Mouse (Mus musculus): Measurements from ENCODE around the gene Hist1h2ac.
"Not testable (repeated sequence)": the region's sequence is repeated elsewhere in the genome, so short reads cannot be mapped to it uniquely, and the experiment has no call there.

Gene Hist1h2ac

GRCm38 (mm10) chr13:23683755-23684281 lies at the start of gene Hist1h2ac, which contains the start of gene Hist1h2bc:
Hist1h2ac (minus strand) TSS chr13:23683948.
Hist1h2bc (plus strand) TSS chr13:23684199.
- peak; percentile 99 for DNase-seq (ENCODE audit: extremely low read depth, low read depth, low spot score)

DNA sequence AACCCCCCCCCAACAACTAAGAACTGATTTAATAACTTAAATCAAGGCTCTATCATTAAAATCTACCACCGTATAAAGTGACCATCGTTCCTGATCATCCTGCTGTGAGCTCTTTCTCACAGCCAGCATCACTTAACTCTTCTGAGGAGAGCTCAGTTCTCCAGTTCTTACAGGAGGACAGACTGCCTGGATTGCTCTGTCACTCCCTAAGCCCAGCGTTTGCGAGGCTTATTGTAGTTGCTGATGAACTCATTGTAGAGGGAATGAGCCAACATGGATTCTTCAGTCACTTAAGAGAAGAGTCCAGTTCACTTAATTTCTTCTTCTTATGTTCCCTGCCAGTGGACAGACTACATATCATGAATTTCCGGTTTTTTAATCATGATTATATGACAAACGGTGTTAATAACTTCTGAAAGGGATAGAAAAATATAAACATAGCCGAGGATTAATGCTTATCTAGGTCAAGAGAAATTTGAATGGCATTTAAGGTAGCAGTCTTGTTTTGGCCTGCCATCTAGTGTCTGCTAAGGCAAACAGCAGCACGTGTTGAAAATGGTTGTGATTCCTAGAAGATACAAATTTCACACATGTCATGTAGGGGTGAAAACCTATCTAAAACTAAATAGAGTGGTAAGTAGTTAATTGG lies 48.5 kb upstream of the Hist1h2ac start:
- DNase-seq (ENCODE audit: extremely low read depth, low read depth, low spot score) = no peak

GRCm38 (mm10) chr13:23730479-23730878 lies 46.7 kb upstream of the Hist1h2ac start:
- DNase-seq (ENCODE audit: extremely low read depth, low read depth, low spot score) = no peak

DNA sequence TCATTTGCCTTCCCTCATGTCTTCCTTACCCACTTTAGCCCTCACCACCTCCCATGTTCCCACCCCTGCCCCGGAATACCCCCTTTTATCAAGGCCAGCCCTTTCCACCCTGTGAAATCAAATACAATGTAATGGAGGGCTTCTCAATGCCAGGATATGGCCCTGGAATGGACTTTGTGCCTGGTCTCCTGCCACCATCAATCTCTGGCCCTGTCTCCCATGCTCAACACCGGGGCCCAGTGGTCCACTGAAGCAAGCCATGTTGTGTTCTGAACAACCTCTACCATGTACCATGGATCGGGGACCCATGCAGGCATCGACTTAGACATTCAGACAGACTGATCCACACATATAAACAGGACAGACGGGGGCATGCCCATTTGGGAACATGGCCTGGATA lies 46.0 kb upstream of the Hist1h2ac start:
- DNase-seq (ENCODE audit: extremely low read depth, low read depth, low spot score) = no peak

GRCm38 (mm10) chr13:23729192-23729525 lies 45.4 kb upstream of the Hist1h2ac start:
- no peak for DNase-seq (ENCODE audit: extremely low read depth, low read depth, low spot score)

GRCm38 (mm10) chr13:23728472-23729191 lies 44.9 kb upstream of the Hist1h2ac start:
- no peak for DNase-seq (ENCODE audit: extremely low read depth, low read depth, low spot score)

- no peak for DNase-seq (ENCODE audit: extremely low read depth, low read depth, low spot score)
These were observed 41.5 kb upstream of the Hist1h2ac start for GRCm38 (mm10) chr13:23725213-23725612.

DNA sequence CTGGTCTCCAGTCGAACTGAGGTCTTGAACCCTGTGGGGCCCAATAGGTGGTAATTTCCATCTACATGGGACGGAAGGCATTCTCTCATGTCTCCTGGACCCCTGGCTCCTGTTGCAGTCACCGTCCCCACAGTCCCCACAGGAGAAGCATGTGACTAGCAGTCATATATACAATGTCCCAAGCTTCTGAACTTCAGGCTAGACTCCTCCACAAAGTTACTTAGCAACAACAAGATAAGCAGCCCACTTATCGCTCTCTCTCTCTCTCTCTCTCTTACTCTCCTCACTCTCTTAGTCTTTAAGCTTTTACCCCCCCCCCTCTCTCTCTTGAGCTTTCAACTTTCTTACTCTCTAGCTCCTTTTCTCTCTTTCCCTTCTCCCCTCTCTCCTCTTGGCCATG lies 40.5 kb upstream of the Hist1h2ac start:
- no peak for DNase-seq (ENCODE audit: extremely low read depth, low read depth, low spot score)

- DNase-seq (ENCODE audit: extremely low read depth, low read depth, low spot score) = not testable (repeated sequence)
These were observed 34.0 kb upstream of the Hist1h2ac start for GRCm38 (mm10) chr13:23717593-23718245.

DNA sequence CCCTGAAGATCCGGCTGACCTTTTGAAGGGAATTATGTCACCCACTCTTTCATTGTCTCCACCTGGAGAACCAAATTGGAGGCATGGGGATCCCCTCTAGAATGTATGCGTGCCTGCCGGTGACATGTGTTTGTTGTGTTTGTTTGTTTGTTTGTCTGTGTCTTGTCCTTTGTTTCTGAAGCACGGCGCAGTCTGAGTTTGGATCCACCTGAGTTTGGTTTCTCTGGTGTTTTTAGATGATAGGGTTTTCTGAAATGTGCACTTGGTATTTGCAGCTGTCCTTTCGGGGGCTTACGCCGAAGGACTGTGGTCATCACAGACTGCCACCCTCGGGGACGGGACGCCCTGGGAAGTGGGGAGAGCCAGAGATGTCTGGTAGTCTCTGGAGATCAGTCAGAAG lies 33.4 kb upstream of the Hist1h2ac start:
- DNase-seq (ENCODE audit: extremely low read depth, low read depth, low spot score) = no peak

DNA sequence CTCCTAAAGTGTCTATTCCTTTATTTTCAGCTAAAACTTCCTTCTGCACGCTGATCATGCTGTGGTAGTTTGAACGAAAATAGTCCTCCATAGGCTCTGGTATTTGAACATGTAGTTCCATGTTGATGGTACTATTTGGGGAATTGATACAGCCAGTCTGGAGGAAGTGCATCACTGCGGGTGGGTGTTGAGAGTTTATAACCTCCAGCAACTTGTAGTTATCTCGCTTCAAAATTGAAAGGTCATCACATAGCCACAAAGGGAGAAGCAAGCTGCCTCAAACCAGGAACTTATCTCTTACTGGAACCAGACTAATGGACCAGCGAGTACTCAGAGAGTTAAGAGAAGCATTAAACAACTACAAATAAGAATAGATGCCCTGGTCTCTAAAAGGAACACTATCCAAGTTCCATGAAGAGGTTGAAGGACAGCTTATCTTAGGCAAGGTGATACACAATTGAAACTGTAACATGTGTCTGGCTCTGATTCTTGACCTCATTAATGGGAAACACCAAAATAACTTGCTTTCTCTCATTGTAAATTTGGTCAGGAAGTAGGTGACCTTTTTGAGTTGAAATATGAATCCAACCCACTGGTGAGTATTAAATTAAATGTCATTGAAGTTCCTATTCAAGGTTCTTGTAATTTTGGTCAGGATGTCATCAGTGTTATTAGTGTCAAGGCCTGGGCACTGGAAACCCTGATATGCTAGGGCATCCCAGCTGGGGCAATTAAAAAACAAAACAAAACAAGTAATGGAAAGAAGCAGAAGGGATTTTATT lies 32.7 kb upstream of the Hist1h2ac start:
- no peak for DNase-seq (ENCODE audit: extremely low read depth, low read depth, low spot score)

DNA sequence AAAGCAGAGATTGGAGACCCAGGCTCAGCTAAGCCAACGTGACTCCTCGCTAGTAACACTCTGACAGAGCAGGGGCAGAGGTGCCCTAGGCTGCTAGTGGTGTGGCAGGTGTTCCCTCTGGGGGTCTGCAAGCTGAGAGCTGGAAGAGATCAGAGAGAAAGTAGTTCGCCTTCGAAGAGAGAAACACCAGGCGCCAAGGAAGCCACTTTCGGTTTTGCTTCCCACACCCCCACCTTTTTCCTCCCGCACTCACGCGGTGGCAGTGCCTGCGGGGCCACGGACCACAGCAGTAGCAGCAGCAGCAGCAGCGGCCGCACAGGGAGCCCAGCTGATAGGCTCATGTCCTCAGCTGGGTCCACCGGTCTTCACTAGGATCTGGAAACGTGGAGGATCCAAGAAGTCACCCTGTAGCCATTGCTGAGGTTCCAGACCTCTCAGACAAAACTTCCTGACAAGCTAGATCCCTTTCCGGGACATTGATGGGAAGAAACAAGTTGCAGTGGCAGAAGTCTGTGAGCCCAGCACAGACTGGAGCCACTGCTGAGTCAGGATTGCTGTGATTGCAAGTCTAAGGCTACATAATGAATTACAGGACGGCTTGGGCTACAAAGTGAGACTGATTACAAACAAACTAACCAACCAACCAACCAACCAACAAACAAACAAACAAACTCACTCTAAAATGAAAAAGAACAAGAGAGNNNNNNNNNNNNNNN lies 26.8 kb upstream of the Hist1h2ac start, which contains the start of gene Hfe:
TSS of gene Hfe (minus strand) at position 481 of the 716 bp plus-strand sequence.
- no peak for DNase-seq (ENCODE audit: extremely low read depth, low read depth, low spot score)

DNA sequence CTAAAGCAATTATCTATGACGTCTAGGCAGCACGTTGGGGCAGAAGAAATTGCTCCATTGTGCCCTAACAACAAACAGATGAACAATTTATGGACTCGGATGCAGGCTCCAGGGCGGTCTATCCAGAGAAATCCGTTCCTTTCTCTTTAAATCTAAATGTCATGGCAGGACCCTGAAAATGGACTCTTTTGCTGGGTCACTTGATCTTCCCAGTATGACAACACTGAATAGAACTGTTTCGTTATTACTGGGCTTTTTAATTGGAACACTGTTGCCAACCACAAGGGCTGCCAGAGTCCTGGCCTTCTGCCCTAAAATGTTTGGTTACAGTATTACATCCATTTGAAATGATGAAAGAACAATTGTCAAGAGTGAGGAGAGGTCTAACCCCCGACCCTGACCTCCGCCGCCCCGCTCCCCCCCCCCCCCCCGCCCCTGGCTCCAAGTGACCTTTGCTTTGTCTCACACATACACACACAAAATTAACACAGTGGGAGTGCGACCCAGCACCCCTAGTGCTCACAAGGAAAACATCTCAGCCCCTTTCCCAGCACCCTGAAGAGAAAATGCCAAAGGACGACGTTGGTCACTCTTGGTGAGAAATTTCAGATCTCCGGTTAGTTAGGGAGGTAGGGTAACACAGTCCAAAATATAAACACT lies 26.1 kb upstream of the Hist1h2ac start:
- no peak for DNase-seq (ENCODE audit: extremely low read depth, low read depth, low spot score)

DNA sequence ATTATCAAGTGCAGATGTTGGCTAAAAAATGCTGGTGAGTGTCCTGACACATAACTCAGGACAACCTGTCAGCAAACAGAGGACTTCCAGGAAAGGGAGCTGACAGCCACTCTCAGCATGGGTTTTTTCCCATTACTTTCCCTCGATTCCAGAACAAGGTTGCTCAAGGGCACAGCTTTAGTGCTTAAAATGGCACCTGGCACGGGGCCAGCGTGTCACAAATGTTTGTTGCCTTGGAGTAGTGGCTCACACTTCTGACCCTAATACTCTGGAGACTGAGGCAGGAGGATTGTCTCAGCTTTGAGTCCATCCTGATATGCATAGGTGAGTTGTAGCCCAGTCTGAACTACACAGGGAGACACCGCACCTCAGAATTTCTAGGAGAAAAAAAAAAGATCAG lies 24.9 kb upstream of the Hist1h2ac start:
- no peak for DNase-seq (ENCODE audit: extremely low read depth, low read depth, low spot score)

DNA sequence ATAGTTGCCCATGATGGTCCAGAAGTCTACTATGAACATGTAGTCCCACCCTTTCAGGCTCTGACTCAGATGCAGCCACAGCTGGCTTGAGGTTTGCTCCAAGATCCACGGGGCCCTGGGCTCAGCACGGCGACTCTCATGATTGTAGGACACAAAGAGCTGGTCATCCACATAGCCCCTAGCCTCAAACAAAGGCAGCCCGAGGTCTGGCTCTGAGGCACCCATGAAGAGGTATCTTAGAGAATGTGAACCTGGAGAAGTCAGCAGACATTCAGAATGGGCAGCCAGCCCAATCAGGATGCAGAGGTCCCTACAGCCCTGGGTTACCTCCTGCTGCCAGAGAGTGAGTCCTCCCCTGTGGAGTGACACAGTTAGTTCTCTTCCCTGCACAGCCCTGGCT lies 24.3 kb upstream of the Hist1h2ac start:
- no peak for DNase-seq (ENCODE audit: extremely low read depth, low read depth, low spot score)

- no peak for DNase-seq (ENCODE audit: extremely low read depth, low read depth, low spot score)
These were observed 23.0 kb upstream of the Hist1h2ac start for GRCm38 (mm10) chr13:23706771-23707170.

DNA sequence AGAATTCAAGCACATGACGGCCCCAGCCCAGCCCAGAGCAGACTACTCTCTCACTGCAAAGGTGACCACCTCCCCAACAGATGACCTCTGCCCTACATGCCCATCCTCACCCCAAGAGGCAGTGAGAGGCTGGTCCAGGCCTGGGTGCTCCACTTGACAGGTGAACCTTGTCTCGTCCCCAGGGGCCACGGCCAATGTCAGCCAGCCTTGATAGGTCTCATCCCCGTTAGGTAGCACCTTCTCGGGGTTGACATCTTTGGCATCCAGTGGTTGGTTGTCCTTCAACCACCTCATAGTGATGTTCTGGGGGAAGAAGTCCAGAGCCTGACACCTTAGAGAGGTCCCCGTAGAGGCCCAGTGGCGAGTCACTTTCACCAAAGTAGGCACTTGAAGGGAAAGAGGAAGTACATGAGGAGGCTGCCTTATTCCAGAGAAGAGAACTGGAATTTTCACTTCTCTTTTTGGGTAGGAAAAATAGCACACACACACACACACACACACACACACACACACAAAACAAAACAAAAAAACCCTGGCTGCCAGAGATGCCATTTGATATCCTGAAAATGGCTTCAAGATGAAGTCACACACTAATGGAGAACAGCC lies 22.1 kb upstream of the Hist1h2ac start:
- no peak for DNase-seq (ENCODE audit: extremely low read depth, low read depth, low spot score)

GRCm38 (mm10) chr13:23702801-23703200 lies 19.1 kb upstream of the Hist1h2ac start:
- DNase-seq (ENCODE audit: extremely low read depth, low read depth, low spot score) = not testable (repeated sequence)

GRCm38 (mm10) chr13:23702220-23702619 lies 18.5 kb upstream of the Hist1h2ac start:
- DNase-seq (ENCODE audit: extremely low read depth, low read depth, low spot score) = no peak

Data from fat pad, adult 2 months (tissue).